Mouse (Mus musculus) heart, postnatal 10 days (tissue): ENCODE measurements around the gene Casp8ap2. TPM values are rescaled to one million over a fixed set of nuclear protein-coding genes. Genes with fewer than 3 reads are reported as not detected.
A peak's percentile ranks its signal among the peaks of the same experiment; 100 is the strongest.

Source experiments
- DNase-seq, 2 experiments: peaks; one replicate each; pipeline ENCODE4 v3.0.0; 2021
- intact Hi-C: fragments of 180-260 bp; cut with DNase I; formaldehyde crosslinking; loops from one replicate; pipeline ENCODE4 v1.15.1; 2025
- total RNA-seq, 2 experiments: library from RNA; stranded (reverse); gene quantifications; 2 replicates each; pipeline ENCODE4 v1.2.3; 2021

The Casp8ap2 gene
- 1 to 10 TPM; 7.2 to 9.0 TPM for total RNA-seq

DNA sequence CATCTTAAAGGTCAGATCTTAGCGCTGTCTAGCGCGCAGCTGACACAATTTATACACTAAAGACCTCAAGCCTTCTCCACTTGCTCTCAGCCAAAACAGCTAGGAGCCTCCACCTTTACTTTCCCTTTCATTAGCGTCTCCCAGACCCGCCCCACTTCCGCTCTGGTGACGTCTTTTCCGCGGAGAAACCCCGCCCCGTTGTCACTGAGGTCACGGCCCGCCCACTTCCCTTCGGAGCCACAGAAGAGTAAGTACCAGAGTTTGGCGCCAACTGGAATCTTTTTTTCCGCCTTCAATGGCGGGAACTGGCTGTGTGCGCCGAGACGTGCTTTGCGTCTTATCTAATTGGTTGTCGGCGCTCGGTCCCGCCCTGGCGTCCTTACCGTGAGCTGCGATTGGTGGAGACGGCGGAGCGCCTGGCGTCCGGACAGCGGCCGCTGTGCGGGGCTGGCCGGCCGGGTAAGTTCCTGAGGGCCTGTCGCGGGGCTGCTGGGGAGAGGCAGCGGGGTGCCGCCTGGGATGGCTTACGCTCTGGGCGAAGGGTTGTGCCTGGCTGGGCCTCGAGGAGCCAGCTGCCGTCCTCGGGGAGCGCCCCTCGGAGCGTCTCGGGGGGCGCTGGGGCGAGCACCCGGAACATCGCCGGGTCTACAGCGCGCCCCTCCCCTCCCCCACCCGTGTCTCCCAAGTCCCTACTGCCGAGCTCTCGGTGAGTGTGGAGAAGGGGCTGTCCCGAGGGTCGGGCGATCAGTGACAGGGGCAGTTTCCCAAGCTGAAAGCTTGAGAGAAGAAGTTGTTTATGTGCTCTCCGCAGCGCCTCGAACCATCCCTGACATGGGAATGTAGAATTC is at the start of gene Casp8ap2:
TSS of gene Casp8ap2 (plus strand) at position 418 of the 848 bp plus-strand sequence.
- intact Hi-C loops: loop anchor here (10.0 kb wide), 1 partner anchor 420 kb away; the partner anchor contains the start of gene Ube2j1
- peak; percentile 99 to 100 for DNase-seq

DNA sequence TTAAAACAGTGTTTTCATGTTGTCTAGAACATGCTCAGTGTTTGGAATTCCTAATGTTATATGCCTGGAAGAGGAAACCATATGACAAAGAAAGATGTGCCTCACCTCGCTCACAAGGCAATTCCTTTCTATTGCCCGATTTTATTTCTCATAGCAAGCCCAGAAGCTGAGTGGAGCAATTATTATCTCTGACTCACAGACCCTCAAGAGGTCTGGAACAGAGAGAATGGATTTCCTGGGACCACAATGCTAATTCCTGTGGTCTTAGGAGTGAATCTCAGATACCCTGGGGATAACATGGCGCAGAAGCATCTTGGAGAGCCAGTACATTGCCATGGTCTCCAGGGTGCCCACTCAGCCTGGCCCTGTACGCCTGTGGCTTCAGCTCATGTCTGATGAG is 46.2 kb upstream of the Casp8ap2 start:
- DNase-seq: no peak
- intact Hi-C loops: no loop called here

DNA sequence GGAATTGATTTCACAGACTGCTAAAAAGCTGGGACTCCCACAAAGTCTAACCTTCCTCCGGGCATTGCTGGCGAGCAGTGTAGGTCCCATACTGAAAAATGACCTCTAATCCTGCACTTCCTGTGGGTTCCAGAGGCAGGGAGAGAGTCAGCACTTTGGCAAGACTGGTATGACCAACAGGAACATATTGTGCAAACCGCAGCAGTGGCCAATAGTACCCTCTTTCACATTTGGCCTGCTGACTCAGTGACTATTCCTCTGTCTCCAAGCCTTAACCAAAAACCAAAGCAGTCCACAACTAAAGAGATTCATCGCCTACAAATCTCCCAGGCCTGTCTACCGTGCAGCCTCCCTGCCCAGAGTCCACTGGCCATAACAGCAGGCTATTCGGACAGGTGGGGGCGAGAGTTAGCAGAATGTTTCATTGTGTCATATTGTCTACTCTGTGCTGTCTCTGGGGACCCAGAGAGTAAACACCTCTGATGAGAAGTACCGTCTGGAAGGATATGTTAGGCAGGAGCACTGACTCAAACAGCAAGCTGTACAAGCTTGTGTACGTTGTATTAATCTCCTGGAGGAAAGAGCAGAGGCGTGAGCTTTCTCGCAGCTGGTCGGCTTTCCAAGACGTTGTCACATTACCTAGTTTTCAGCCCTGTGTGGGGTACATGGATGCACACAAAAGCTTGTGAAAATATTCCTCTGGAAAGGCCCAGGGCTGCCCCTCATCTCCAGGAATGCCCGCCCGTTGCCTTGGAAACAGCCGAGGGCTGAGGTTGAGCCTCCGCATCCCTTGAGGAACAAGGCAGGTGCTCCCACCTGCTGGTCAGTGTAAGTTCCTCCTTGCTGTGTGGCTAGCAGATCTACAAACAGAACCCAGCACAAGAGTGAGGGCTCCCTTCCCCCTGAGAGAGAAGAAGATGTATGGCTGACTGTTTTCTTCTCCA is 45.0 kb upstream of the Casp8ap2 start:
- peak in 1 of 2 experiments; percentile 20 for DNase-seq
- intact Hi-C loops: loop anchor here (2.0 to 5.0 kb wide), 3 partner anchors 329 to 598 kb away; no protein-coding TSS in a partner anchor

DNA sequence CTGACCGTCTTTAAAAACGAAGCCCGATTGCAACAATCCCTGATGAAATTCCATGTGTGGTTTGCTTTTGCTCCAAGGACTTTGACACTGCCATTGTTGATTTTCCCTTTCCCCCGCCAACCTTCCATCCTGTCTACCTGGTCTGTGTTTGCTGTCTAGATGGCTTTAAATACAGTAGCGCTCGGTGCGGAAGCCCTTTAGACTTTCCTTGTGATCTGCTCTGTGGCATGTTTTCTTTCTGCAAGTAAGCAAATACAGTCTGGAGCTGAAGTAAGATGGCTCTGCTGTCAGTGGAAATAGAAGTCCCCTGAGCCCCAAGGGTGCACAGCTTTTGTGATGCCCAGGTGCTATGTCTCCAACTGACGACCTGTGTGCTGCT is 44.3 kb upstream of the Casp8ap2 start:
- no peak for DNase-seq
- intact Hi-C loops: loop anchor here (2.0 to 5.0 kb wide), 3 partner anchors 330 to 599 kb away; no protein-coding TSS in a partner anchor

DNA sequence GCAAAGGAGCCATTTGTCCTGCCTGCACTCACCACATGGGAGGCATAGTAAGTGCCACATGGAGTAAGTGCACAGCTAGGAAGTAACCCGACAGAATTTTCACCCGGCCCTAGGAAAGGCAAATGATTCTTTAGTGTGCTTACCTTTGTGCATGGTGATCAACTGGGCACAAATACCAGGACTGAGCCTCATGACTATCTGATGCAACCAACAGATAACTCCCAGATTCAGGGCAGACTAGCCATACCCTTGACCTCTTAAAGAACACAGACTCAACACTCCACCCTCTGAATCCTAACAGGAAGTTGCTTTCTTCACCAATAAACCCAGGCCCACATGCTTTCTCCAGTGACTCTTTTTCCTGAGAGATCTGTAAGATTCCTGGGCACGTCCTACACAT is 43.8 kb upstream of the Casp8ap2 start:
- no peak for DNase-seq
- intact Hi-C loops: loop anchor here (2.0 to 5.0 kb wide), 3 partner anchors 331 to 599 kb away; no protein-coding TSS in a partner anchor

DNA sequence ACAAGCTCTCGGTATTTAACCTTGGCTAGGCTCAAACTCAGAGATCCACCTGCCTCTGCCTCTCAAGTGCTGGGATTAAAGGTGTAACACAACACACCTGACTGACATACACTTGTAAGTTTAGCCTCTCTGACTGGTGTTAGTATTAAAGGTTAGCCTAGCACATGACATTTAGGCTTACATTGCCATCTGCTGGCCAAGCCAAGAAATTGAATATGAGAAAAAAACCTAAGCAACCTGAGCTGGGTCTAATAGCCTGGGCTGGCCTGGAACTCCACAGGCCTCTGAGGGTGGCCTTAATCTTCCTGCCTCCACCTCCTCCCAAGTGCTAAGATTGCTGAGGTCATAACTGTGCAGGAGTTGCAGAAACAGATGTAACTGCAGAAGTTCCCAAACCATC is 43.1 kb upstream of the Casp8ap2 start:
- peak; percentile 70 to 74 for DNase-seq
- intact Hi-C loops: loop anchor here (1.0 to 5.0 kb wide), 3 partner anchors 420 to 600 kb away; no protein-coding TSS in a partner anchor

DNA sequence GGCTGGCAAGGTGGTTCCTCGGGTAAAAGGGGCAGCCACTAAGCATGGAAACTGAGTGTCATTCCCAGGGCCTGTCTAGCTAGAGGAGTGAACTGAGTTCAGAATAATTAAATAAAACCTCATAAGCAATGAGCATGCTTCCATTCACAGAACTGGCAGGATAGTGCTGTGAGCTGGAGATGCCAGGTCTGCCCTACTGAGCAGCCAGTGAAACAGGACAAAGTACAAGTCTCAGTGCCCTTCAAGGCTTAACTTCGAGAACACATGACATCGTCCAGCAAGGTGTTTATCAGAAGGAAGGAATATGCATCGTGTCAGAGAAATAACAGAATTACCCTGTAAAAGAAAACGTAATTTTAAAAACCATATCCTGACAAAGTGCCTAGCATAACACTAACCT is 41.7 kb upstream of the Casp8ap2 start:
- intact Hi-C loops: loop anchor here (5.0 kb wide), 2 partner anchors 421 to 601 kb away; no protein-coding TSS in a partner anchor
- DNase-seq: no peak

DNA sequence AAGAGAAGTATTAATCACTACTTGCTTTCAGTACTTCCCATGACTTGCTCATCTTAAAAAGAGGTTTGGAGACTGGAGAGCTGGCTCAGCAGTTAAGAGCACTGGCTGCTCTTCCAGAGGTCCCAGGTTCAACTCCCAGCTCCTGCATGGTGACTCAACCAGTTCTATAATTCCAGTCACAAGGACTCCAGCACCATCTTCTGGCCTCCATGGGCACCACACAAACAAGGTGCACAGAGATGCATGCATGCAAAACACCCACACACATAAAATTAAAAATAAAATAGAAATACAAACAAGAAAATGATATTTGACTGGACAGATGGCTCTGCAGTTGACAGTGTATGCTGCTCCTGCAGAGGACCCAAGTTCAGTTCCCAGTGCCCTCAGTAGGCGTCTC is 40.6 kb upstream of the Casp8ap2 start:
- no peak for DNase-seq
- intact Hi-C loops: loop anchor here (5.0 kb wide), 2 partner anchors 422 to 602 kb away; no protein-coding TSS in a partner anchor

DNA sequence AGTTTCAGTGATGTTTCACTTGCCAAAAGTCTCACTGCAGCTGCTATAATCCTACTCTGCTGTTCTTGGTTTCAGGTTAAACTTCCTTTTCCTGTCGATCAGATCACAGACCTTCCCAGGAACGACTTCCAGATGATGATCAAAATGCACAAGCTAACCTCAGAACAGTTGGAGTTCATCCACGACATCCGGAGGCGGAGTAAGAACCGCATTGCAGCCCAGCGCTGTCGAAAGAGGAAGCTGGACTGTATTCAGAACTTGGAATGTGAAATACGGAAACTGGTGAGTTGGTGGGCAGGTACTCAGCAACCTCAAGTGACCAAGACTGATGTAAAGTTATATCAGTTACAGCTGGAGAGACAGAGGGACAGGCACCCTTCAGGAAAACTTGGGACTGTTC is 40.1 kb upstream of the Casp8ap2 start:
- DNase-seq: peak in 1 of 2 experiments; percentile 17

DNA sequence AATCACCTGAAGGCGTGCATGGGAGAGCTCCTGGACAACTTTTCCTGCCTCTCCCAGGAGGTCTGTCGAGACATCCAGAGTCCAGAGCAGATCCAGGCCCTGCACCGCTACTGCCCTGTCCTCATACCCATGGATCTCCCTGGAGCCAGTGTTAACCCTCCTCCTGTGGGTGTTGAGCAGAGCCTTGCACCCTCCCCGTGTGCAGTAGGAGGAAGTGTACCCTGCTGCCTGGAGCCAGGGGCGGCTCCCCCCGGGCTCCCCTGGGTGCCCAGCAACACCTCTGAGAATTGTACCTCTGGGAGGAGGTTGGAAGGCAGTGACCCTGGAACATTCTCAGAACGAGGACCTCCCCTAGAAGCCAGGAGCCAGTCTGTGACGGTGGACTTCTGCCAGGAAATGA is 35.4 kb upstream of the Casp8ap2 start:
- intact Hi-C loops: loop anchor here (10.0 kb wide), 1 partner anchor 445 kb away; no protein-coding TSS in a partner anchor

More for the DNA sequence above, 40.1 kb upstream of the Casp8ap2 start:
- intact Hi-C loops: no loop called here

DNA sequence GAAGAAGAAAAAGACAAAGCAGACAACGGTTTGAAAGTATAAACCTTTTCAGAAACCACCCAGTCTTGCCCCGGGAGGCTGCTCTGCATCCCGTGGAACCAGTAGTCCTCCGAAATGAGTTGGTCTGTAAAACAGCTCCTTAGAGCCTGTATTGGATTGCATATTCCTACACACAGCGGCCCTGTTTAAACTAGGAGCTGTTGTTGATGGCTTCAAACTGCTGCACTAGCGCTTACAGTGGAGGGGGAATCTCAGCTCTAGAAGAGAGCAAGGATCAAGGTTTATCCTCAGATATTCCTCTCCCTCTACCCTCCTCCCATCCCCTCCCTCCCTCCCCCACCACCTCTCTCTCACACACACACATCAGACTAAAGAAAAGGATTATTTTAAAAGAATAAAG is 31.1 kb upstream of the Casp8ap2 start:
- intact Hi-C loops: loop anchor here (10.0 kb wide), 1 partner anchor 441 kb away; no protein-coding TSS in a partner anchor
- DNase-seq: no peak

More for the DNA sequence above, 35.4 kb upstream of the Casp8ap2 start:
- no peak for DNase-seq

DNA sequence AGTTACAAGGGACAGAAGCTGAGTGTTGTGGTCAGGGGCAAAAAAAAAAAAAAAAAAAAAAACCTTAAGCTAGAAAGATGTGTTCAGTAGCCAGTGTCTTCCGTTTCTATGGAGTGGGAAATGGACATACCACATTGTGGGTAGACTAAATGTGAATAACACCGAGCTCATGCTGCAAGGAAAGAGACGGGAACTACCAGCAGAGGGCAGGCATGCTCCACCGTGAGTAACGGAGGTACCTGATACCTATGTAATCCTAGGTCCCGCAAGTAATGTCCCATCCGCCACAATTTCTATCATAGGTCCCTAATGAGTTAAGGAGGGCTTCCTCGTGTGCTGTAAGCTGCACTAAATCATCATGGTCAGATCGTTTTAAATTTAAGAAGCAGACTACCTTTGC is 28.7 kb upstream of the Casp8ap2 start:
- intact Hi-C loops: loop anchor here (5.0 to 10.0 kb wide), 3 partner anchors 366 to 531 kb away; partner anchors contain the start of gene Ankrd6
- peak; percentile 61 to 75 for DNase-seq

DNA sequence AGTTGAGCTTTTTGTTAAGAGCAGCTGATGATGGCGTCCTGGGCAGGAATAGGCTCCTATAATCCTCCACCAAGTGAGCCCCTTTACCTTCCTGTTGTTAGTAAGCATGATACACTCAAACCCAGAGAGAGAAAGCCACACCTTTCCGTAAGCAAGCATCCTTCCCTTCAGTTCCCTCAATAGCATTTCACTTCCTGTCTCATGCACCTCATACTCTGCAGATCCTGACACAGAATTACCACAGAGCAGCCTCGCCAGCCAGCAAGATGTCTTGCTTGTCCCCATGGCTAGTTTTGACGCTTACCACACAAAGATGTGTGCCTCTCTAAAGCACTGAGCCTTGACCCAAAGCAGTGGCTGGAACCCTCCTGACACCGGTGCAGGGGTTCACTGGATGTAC is 27.7 kb upstream of the Casp8ap2 start:
- intact Hi-C loops: loop anchor here (5.0 to 10.0 kb wide), 3 partner anchors 365 to 530 kb away; partner anchors contain the start of gene Ankrd6
- no peak for DNase-seq

DNA sequence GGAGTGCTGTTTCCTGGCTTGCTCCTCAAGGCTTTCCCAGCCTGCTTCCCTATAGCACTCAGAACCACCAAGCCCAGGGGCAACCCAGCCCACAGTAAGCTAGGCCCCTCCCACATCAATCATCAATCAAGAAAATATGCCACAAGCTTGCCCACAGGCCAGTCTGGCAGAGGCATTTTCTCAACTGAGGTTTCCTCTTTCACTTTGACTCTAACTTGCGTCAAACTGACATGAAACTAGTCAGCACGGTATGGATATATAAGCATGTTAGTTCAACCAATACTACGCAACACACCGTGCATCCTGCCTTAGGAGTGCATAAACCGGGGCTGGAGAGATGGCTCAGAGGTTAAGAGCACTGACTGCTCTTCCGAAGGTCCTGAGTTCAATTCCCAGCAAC is 27.0 kb upstream of the Casp8ap2 start:
- intact Hi-C loops: loop anchor here (5.0 to 10.0 kb wide), 3 partner anchors 364 to 529 kb away; partner anchors contain the start of gene Ankrd6
- no peak for DNase-seq

DNA sequence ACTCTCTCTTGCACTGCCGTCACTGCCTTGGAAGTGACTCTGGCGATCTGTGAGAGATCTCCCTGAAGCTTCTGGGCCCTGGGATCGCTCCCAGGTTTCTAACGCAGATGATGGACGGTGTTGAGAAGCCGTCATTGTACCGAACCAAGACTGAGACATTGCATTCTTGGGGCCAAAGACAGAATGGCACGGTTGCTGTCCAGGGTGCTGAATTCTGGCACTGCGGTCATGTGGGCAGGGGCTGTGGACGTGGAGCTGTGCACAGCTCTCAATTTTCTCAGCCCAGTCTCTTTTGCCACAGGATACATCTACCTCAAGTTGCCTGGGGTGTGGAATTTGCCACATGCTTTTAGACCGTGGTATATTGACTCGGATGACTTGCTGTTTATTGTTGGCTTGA is 14.1 kb upstream of the Casp8ap2 start:
- intact Hi-C loops: no loop called here
- DNase-seq: peak; percentile 67 to 83

DNA sequence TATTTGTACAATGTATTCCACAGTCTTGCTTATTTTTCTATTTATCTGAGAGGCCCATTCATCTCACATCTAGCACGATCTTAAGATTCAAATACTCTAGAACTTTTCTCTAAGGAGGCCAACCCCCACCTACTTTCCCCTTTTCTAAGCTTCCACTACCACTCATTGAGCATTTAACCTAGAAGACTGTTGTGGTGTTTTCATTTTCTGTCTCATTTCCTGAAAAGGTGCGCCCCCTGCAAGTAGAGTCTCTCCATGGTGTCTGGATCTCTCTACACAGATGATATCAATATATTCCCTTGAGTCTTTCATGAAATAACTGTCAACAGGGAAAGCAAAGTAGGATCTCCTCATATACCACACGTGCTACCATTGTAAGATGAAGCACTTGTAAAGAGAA is 12.6 kb upstream of the Casp8ap2 start, which contains the start of gene Gja10:
TSS of gene Gja10 (minus strand) at position 101 of the 400 bp plus-strand sequence.
- no peak for DNase-seq
- intact Hi-C loops: no loop called here

DNA sequence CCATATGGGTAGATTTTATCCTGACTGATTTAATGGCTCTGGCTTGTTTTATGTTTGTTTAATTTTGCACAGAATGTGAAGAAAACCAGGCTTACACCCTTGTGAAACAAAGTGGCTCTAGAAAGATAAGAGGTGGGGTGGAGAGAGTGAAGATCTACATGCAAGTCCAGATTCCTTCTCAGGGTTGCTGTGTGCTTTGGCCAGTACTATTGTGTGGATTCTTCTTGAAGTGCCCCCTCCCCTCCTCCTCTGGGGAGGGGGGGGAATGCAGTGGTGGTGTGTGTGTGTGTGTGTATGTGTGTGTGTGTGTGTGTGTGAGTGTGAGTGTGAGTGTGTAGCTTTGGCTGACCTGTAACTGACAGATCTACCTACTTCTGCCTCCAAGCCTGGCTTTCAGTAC is 6.4 kb downstream of the Casp8ap2 start:
- intact Hi-C loops: no loop called here
- no peak for DNase-seq

DNA sequence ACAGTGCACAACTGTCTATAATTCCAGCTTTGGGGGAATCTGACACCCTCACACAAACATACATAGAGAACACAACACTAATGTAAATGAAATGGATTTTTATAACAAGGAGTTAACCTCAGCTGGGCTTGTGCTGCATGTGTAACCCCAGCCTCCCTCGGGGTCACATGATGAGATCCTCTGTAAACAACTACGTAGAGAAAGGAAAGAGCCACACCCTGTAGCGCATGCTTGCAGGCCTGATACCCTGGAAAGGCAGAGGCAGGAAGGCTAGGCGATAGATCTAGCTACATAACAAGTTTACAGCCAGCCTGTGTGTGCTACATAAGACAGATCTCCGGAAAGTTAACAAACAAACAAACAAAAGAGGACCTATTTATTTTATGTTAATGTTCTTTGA is 36.4 kb downstream of the Casp8ap2 start:
- DNase-seq: no peak
- intact Hi-C loops: loop anchor here (10.0 kb wide), 1 partner anchor 383 kb away; the partner anchor contains the start of gene Ube2j1

DNA sequence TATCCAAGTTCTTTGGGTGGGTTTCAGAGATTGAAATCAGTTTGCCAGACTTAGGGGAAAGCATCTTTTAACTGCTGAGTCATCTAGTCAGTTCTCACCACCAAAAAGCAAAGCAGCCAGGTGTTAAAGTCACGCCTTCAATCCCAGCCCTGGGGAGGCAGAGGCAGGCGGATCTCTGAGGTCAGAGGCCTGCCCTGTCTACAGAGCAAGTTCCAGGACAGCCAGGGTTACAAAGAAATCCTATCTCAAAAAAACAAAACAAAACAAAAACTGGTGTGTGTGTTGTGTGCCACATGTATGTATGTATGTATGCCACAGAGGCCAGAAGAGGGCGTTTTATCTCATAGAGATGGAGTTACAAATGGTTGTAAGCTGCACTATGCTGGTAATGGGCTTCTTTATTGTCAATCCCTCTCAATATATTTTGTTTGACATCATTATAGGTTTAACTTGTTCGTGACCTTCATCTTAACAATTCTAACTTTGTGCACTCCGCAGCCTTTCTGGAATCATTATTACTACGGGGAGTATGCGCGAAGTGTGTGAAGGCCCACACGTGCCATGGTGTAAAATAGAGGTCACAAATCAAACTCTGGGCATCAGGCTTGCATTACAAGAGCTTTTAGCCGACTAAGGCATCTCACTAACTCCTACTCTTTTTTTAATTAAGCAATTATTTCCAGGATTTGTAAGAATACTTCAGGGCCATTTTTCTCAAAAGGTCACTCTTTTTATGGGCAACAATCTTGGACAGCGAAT is 41.1 kb downstream of the Casp8ap2 start:
- intact Hi-C loops: loop anchor here (10.0 kb wide), 1 partner anchor 378 kb away; the partner anchor contains the start of gene Ube2j1
- no peak for DNase-seq
